Comparison of ENCODE assay signal across 8 mouse cellular contexts in the genomic region with DNA sequence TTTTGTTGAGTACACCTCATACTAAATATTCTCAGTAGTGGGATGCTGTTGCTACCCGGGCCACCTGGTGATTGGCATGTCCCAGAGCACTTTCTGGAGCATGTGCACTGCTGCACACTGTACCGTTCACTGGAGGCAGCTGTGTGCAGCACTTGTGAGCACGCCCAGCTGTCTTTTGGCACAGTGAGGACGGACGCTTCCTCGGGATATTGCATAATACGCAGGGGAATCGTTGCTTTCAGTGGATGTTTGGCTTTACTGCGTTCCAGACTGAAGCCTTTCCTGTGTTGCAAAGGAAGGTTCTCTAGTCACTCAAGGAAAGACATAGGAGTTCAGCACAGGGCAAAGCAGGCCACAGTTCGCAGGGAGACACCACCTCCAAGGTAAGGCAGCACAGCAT.
A peak's percentile ranks its signal among the peaks of the same experiment; 100 is the strongest.
DNase-seq lines count a peak whose midpoint lies in the region; ATAC-seq and TF ChIP-seq lines count a peak whose summit lies in the region.

No protein-coding gene starts in this region.

- peak overlapping the region; percentile 22; the same call in 1 of the 2 replicates for H3K27ac ChIP-seq in lung, postnatal 0 days (ENCODE audit: low read length)

- no peaks in the 10 kb centered on the region for H3K9me3 ChIP-seq in lung, postnatal 0 days (ENCODE audit: low read length)

- TF ChIP-seq EP300 in lung, postnatal 0 days (IDR thresholded peaks at IDR 0.05), result no peak

- H3K4me3 ChIP-seq in lung, postnatal 0 days (ENCODE audit: low read depth, low read length), result no peak overlapping the region

- ATAC-seq in lung, postnatal 0 days, result peak; percentile 81

- no peaks in the 10 kb centered on the region for H3K27me3 ChIP-seq in lung, postnatal 0 days (replicated peaks; ENCODE audit: insufficient read depth, low read length)

- H3K36me3 ChIP-seq in lung, postnatal 0 days (ENCODE audit: insufficient read depth, low read length), result no peaks in the 10 kb centered on the region

- peak; percentile 90 for DNase-seq in adipocyte (ENCODE audit: low spot score)
- DNase-seq in c-Kit-positive CD71-negative TER-119-negative erythroid progenitor cells, embryonic 14.5 days (ENCODE audit: low read depth), result peak; percentile 16
- peak; percentile 63 to 71 for DNase-seq in heart, postnatal 36 days
- DNase-seq in lung, postnatal 0 days (ENCODE audit: low spot score), result peak; percentile 88
- DNase-seq in cerebellum, adult 9-10 months, result no peak
- no peak for DNase-seq in right cerebral cortex, postnatal 10 days (ENCODE audit: low spot score in 2 of 2)
- DNase-seq in left cerebral cortex, postnatal 14 days (ENCODE audit: low spot score in 2 of 2), result no peak
- DNase-seq in B cell, adult 2 months, result no peak

- no peak overlapping the region for H3K4me2 ChIP-seq in lung, postnatal 0 days (replicated peaks; ENCODE audit: low read depth, low read length)

- TF ChIP-seq CTCF in lung, postnatal 0 days (IDR thresholded peaks at IDR 0.05), result peak; percentile 26; the same call in 1 of the 2 replicates

- H3K9ac ChIP-seq in lung, postnatal 0 days (replicated peaks; ENCODE audit: low read depth), result no peak overlapping the region

- peaks cover 6% of the 10 kb centered on the region for H3K4me1 ChIP-seq in lung, postnatal 0 days (ENCODE audit: insufficient read depth, low read depth, low read length)

- intact Hi-C loops in heart, postnatal 36 days (cut with DNase I), result loop anchor here (1.0 kb wide), 1 partner anchor 41 kb away; no protein-coding TSS in a partner anchor
- intact Hi-C loops in left cerebral cortex, postnatal 14 days (cut with DNase I), result no loop called here

- 29% methylated on average over 10 of the region's 10 CpGs for WGBS in lung, postnatal 0 days

Comparison
In these comparisons a context has a peak if more than half of its experiments do, and no peak if none do; other contexts are left out.
1. DNase-seq: peak in adipocyte (single experiment), c-Kit-positive CD71-negative TER-119-negative erythroid progenitor cells, embryonic 14.5 days (single experiment), heart, postnatal 36 days (2 of 2) and lung, postnatal 0 days (single experiment); none in cerebellum, adult 9-10 months (single experiment), right cerebral cortex, postnatal 10 days (0 of 2), left cerebral cortex, postnatal 14 days (0 of 2) and B cell, adult 2 months (0 of 2).